Mouse (Mus musculus) heart, adult 2 months (tissue): ENCODE data around the gene Clip1. TPM values are rescaled to one million over a fixed set of nuclear protein-coding genes. Genes with fewer than 3 reads are reported as not detected.

Experiments used
- DNase-seq, 2 experiments: peaks; one replicate each; pipeline ENCODE4 v3.0.0; 2021
- H3K27ac ChIP-seq: fragments of 200-600 bp; 2 replicates; pipeline ENCODE4 v1.8.1; 2022
- H3K27me3 ChIP-seq: fragments of 200-500 bp; 2 replicates; pipeline ENCODE4 v1.6.1; 2012; ENCODE audit warnings: mild to moderate bottlenecking, low read length, inconsistent platforms, mixed read lengths; ENCODE audit not compliant: control insufficient read depth, insufficient read depth
- H3K36me3 ChIP-seq: fragments of 200-500 bp; 2 replicates; pipeline ENCODE4 v1.6.1; 2012; ENCODE audit warnings: low read length, inconsistent platforms; ENCODE audit not compliant: control insufficient read depth, insufficient read depth
- H3K4me1 ChIP-seq: fragments of 200-500 bp; 2 replicates; pipeline ENCODE4 v1.6.1; 2011; ENCODE audit warnings: low read length; ENCODE audit not compliant: control insufficient read depth, insufficient read depth
- H3K4me3 ChIP-seq: fragments of 200-600 bp; 2 replicates; pipeline ENCODE4 v1.8.1; 2022
- H3K79me2 ChIP-seq: fragments of 200-500 bp; replicated peaks from 2 replicates; pipeline ENCODE4 v1.6.1; 2012; ENCODE audit warnings: mild to moderate bottlenecking, inconsistent platforms, low read length, moderate library complexity, mixed read lengths; ENCODE audit not compliant: control insufficient read depth, insufficient read depth
- H3K9ac ChIP-seq: fragments of 200-500 bp; 2 replicates; pipeline ENCODE4 v1.6.1; 2012; ENCODE audit warnings: low read depth, mild to moderate bottlenecking, control low read depth, inconsistent platforms, low read length, mixed read lengths
- CTCF ChIP-seq: fragments of 200-600 bp; IDR thresholded peaks from 2 replicates; pipeline ENCODE4 v1.8.1; 2022; ENCODE audit warnings: antibody characterized with exemption, mild to moderate bottlenecking, moderate library complexity
- EP300 ChIP-seq: fragments of 200-500 bp; IDR thresholded peaks from 2 replicates; pipeline ENCODE4 v1.6.1; 2011; ENCODE audit warnings: low read depth, low read length, control low read depth; ENCODE audit not compliant: insufficient read depth
- POLR2A ChIP-seq: fragments of 200-500 bp; IDR thresholded peaks from 2 replicates; pipeline ENCODE4 v1.6.1; 2011; ENCODE audit warnings: mild to moderate bottlenecking, low read depth, low read length, control low read depth; ENCODE audit not compliant: insufficient read depth
- WGBS: fragments of 180-500 bp; shearing (Covaris S2); methylation state at CpG from one replicate; pipeline ENCODE4 v1.1.7; 2018; 5-methylcytosine and 5-hydroxymethylcytosine counted together
- intact Hi-C: fragments of 180-260 bp; cut with DNase I; formaldehyde crosslinking; loops from one replicate; pipeline ENCODE4 v1.15.1; 2025
- polyA plus RNA-seq: library from polyadenylated mRNA; depleted of rRNA; stranded (reverse); fragments of >200 nt; gene quantifications from 2 replicates; pipeline ENCODE4 v1.2.3, GENCODE M21; 2012
- total RNA-seq, 2 experiments: library from RNA; stranded (reverse); gene quantifications; 2 replicates each; pipeline ENCODE4 v1.2.3; 2021

The Clip1 gene
- total and polyA plus RNA-seq, 3 experiments, result 77.2 to 195 (median 156) TPM

- no peak for DNase-seq
- 48% methylated on average over 3 of the region's 3 CpGs for WGBS
- Histone ChIP-seq H3K27ac (no peak overlapping the region), H3K9ac (no peak overlapping the region), H3K36me3 (peaks cover 14% of the 10 kb centered on the region), H3K4me1 (peaks cover 20% of the 10 kb centered on the region), H3K79me2 (peaks cover 2% of the 10 kb centered on the region), H3K4me3 (no peak overlapping the region), H3K27me3 (no peaks in the 10 kb centered on the region)
- intact Hi-C loops, result no loop called here
- TF ChIP-seq CTCF, result peak; percentile 36
- no peak for TF ChIP-seq EP300
- no peak for TF ChIP-seq POLR2A
These were observed 5.3 kb downstream of the Clip1 start for GRCm38 (mm10) chr5:123679106-123679505.

- Histone ChIP-seq H3K4me3 (no peak overlapping the region), H3K27ac (peak overlapping the region; percentile 70), H3K36me3 (peaks cover 8% of the 10 kb centered on the region), H3K27me3 (no peaks in the 10 kb centered on the region), H3K79me2 (no peaks in the 10 kb centered on the region; the same call in none of the 2 replicates), H3K4me1 (peaks cover 24% of the 10 kb centered on the region), H3K9ac (no peak overlapping the region)
- 60% methylated on average over 9 of the region's 9 CpGs for WGBS
- no peak for DNase-seq
- no peak for TF ChIP-seq EP300
- TF ChIP-seq CTCF, result no peak
- no peak for TF ChIP-seq POLR2A
- intact Hi-C loops, result no loop called here
These were observed 8.7 kb downstream of the Clip1 start for GRCm38 (mm10) chr5:123675717-123676116.

- no peaks in the 10 kb centered on the region for H3K27me3 ChIP-seq
- intact Hi-C loops, result no loop called here
- TF ChIP-seq POLR2A (peak; percentile 40; the same call in 1 of the 2 replicates), CTCF (no peak), EP300 (0 out of 2 replicates have a peak, but pooled peaks have one; percentile 28)
- H3K36me3 ChIP-seq, result peaks cover 8% of the 10 kb centered on the region
- 16% methylated on average over 3 of the region's 3 CpGs for WGBS
- no peaks in the 10 kb centered on the region; the same call in none of the 2 replicates for H3K79me2 ChIP-seq
- no peak overlapping the region for H3K9ac ChIP-seq
- H3K4me3 ChIP-seq, result no peak overlapping the region
- H3K27ac ChIP-seq, result peak overlapping the region; percentile 70
- peak in 1 of 2 experiments; percentile 53 for DNase-seq
- H3K4me1 ChIP-seq, result peaks cover 21% of the 10 kb centered on the region
These were observed 9.2 kb downstream of the Clip1 start for GRCm38 (mm10) chr5:123675221-123675620.

GRCm38 (mm10) chr5:123671473-123671820 lies 13.0 kb downstream of the Clip1 start:
- intact Hi-C loops, result no loop called here
- Histone ChIP-seq H3K27me3 (no peaks in the 10 kb centered on the region), H3K27ac (peak overlapping the region; percentile 89), H3K36me3 (peaks cover 3% of the 10 kb centered on the region; the same call in 1 of the 2 replicates), H3K79me2 (no peaks in the 10 kb centered on the region; the same call in none of the 2 replicates), H3K4me1 (peaks cover 21% of the 10 kb centered on the region), H3K4me3 (no peak overlapping the region), H3K9ac (peak overlapping the region; percentile 77)
- 78% methylated on average over 3 of the region's 3 CpGs for WGBS
- DNase-seq, result no peak
- TF ChIP-seq POLR2A (no peak), EP300 (no peak), CTCF (no peak)

GRCm38 (mm10) chr5:123670800-123671472 lies 13.5 kb downstream of the Clip1 start:
- peak overlapping the region; percentile 77 for H3K9ac ChIP-seq
- H3K27me3 ChIP-seq, result no peaks in the 10 kb centered on the region
- peak; percentile 62 to 74 for DNase-seq
- intact Hi-C loops, result no loop called here
- peak overlapping the region; percentile 38 for H3K4me3 ChIP-seq
- peak; percentile 80 for TF ChIP-seq POLR2A
- peak; percentile 85 for TF ChIP-seq EP300
- no peak for TF ChIP-seq CTCF
- peaks cover 3% of the 10 kb centered on the region; the same call in 1 of the 2 replicates for H3K36me3 ChIP-seq
- H3K79me2 ChIP-seq, result peaks cover 1% of the 10 kb centered on the region
- WGBS, result 27% methylated on average over 14 of the region's 14 CpGs
- peaks cover 22% of the 10 kb centered on the region for H3K4me1 ChIP-seq
- peak overlapping the region; percentile 89 for H3K27ac ChIP-seq

GRCm38 (mm10) chr5:123669991-123670799 lies 14.2 kb downstream of the Clip1 start:
- Histone ChIP-seq H3K27ac (peak overlapping the region; percentile 89), H3K79me2 (peaks cover 4% of the 10 kb centered on the region), H3K9ac (peak overlapping the region; percentile 77), H3K4me1 (peaks cover 24% of the 10 kb centered on the region), H3K27me3 (no peaks in the 10 kb centered on the region), H3K4me3 (peak overlapping the region; percentile 38), H3K36me3 (peaks cover 3% of the 10 kb centered on the region; the same call in 1 of the 2 replicates)
- 53% methylated on average over 9 of the region's 9 CpGs for WGBS
- TF ChIP-seq POLR2A (no peak), CTCF (no peak), EP300 (no peak)
- intact Hi-C loops, result no loop called here
- no peak for DNase-seq
